Mouse (Mus musculus) embryo, embryonic 10 days (tissue): ENCODE measurements around the gene Bak1.
A peak's percentile ranks its signal among the peaks of the same experiment; 100 is the strongest.
"Not testable (repeated sequence)": the region's sequence is repeated elsewhere in the genome, so short reads cannot be mapped to it uniquely, and the experiment has no call there.

Experiments used
- DNase-seq: peaks from one replicate; pipeline ENCODE4 v3.0.0-alpha.2; 2015; ENCODE audit warnings: low spot score

The Bak1 gene

DNA sequence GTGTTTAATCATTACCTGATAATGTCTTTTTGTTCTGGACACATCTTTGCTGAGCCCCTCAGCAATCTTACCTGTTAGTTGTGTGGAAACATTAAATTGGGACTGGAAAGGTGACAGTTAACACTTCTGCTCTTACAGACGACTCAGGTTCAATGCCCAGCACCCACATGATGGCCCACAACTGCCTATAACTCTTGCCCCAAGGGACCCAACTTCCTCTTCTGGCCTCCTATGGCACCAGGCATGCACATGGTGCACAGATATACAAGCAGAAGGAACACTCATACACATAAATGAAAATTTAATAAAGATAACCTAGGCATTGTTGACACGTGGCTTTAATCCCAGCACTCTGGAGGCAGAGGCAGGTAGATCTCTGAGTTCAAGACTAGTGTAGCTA, 49.4 kb downstream of the Bak1 start:
- no peak for DNase-seq

DNA sequence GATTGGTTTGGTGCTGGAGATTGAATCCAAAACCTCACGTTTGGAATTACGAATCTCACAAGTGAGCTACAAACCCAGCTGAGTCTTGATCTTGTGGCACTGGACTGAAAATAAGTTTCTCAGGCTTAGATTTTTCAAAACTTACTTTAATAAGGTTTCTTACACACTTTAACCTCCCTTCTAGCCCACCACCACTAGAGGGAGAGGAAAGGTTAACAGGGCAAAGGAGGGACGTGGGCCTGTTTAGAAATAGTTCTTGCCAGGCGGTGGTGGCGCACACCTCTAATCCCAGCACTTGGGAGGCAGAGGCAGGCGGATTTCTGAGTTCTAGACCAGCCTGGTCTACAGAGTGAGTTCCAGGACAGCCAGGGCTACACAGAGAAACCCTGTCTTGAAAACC, 51.5 kb downstream of the Bak1 start:
- DNase-seq: not testable (repeated sequence)

DNA sequence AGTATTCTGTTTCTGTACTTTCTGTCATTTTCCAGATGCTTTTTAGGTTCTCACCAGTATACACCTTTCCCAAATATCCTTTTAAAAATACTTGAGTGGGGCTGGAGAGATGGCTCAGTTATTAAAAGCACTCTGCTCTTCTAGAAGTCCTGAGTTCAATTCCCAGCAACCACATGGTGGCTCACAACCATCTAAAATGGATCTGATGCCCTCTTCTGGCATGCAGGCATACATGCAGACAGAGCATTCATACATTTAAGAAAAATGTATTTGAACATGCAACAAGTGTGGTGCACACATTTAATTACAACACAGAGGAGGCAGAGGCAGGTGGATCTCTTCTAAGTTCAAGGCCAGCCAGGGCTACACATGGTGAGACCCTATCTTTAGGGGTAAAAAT, 53.4 kb downstream of the Bak1 start:
- no peak for DNase-seq

DNA sequence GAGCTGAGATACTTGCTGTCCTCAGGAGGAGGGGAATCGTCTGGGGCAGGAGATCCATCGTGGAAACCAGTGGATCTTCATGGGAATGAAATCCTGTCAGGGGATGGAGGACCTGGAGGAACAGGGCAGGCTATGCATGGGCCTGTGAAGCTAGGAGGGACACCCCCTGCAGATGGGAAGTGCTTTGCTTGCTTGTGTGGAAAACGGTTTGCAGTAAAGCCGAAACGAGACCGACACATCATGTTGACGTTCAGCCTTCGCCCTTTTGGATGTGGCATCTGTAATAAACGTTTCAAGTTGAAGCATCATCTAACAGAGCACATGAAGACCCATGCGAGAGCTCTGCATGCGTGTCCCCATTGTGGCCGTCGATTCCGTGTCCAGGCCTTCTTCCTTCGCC, 54.3 kb downstream of the Bak1 start:
- DNase-seq: no peak

DNA sequence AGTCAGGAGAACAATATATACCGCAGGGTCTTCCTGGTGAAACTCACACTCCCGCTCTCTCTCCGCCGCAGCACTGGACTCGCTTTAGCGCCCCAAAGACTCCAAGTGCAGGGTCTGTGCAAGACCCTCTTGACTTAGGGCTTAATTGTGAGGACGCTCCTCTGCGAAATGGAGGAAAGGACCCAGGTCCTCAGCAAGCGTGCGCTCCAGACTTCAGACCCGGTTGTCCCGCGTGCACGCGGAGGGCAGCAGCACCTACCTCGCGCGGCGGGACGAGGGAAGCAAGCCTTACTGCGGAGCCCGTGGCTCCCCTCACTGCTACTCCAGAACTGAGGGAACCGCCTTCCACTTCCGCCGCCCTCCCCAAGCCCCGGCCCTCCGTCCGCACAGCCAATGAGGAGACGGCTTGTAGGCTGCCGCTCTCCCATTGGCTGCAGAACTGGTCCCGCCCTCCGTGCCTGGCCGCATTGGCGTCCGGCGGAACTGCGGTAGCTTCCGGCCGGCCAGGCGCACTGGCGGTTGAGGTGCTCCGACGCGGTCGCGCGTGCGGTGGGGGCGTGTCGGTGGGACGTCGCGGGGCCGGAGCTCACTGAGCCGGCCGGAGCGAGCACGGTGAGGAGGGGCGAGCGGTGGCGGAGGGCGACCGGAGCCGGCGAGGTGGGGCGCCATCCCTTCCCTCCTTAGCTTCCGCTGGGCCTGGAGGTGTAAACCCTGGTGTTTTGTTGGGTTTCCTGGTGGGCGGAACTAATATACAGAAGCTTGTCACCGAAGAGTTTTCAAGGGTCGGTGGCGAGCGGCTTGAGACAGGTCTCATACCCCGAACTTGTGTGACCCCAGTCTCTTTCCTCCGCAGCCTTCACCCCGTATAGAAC, 55.9 kb downstream of the Bak1 start, which contains the start of gene Zbtb9:
Zbtb9 (plus strand) TSS at position 465 of the 872 bp plus-strand sequence.
- peak; percentile 98 for DNase-seq

DNA sequence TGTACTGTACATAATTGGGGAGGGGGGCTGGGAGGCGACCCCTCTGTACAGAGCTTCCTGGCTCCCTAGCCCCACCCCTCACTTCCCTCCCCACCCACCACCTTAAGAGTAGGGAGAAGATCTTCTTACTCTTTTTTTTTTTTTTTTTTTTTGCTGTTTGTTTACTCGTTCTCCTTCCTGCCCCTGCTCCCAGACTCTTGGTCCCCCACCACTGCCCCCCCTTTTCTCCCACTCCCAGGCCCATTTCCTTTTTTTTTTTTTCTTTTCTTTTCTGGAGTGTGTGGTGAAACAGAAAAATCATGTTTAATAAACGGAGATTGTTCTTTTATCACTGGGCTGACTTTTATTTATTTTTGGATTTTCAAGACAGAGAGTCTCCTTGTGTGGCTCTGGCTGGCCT, 56.7 kb downstream of the Bak1 start:
- DNase-seq: no peak

DNA sequence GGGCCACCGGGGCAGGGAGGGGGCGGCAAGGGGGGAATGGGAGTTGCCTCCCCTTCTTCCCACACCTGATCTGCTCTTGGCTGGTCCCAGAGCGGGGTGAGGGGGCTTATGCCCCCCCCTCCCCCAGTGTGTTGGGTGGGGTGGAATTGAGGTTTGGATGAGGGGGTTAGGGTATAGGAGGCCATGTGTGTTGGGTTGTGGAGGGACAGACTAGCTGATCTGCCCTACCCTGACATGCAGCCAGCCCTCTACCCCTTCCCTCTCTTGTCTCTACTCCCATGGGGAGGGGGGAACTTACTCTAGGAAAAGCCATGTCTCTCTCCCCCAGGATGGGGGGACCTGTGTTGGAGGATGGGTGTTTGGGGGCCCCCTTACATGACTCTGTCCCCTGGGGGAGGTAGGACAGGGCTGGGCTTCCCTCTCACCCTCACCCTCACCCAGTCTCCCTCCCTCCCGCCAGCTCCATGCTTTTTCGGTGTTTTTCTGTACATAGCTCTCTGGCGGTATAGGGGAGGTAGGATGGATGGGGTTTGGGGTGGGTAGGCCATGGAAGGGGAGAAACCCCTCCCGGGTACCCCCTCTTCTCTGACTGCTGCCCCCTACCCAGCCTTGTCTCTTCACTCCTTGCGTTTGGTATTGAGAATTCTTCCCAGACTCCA, 57.4 kb downstream of the Bak1 start:
- no peak for DNase-seq

DNA sequence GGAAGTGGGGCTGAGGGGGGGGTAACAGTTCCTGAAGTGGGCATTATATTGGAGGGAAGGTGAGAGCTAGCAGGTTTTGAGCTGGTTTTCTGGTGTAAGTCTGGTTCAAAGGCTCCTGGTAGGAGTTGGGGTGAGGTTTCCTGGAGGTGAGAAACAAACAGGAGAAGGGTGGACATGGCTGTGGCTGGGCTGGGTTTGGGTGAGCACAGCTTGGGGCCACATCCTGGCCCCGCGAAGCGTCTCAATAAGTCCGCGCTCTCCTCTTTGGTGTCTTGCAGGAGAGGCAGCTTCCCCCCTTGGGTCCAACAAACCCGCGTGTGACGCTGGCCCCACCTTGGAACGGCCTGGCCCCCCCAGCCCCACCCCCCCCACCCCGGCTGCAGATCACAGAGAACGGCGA, 58.6 kb downstream of the Bak1 start:
- no peak for DNase-seq
